Mouse (Mus musculus) CD4-positive, CD25-positive, alpha-beta regulatory T cell, adult 4 months (primary cell): ENCODE data around the gene Tmem101. TPM values are rescaled to one million over a fixed set of nuclear protein-coding genes. Genes with fewer than 3 reads are reported as not detected.
"Not testable (repeated sequence)": the region's sequence is repeated elsewhere in the genome, so short reads cannot be mapped to it uniquely, and the experiment has no call there.

Experiments
- ATAC-seq: one replicate; pipeline ENCODE4 v1.8.0; 2017
- polyA plus RNA-seq, 2 experiments: library from polyadenylated mRNA; unstranded; fragments of 100-300 nt; shearing (Covaris generic); gene quantifications; one replicate each; pipeline ENCODE4 v1.2.1; 2017

Tmem101 gene
- polyA plus RNA-seq, result 10 to 100 TPM; 10.8 to 19.6 TPM

DNA sequence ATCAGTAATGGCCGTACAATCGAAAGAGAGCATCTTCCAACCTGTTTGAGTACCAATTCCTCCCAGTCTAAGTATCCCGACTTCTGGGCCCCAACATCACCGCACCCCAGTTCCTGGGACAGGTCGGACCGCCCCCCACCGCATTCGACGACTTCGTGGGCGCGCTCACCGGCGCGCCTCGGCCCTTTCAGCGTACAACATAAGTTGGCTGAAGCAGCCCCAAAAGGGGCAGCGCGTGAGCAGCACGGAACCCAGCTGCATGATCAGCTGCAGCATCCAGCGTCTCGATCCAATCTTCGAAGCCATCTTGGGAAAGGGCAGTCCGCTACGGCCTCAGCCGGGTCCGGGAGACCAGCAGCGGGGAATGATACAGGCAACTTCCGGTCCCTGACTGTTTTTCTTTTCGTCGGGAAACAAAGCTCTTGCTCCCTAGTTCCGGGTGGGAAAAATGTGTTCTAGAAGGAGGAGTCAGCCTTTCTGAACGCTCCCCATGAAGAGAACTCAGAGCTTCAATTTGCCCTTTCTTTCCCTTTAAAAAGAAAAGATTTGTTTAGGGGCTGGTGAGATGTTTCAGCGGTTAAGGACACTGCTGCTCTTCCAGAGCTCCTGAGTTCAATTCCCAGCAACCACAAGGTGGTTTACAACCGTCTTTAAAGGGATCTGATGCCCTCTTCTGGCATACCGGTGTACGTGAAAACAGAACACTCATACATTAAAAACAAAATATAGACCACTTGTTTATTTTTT lies at the start of gene Tmem101:
TSS of gene Tmem101 (minus strand) at position 366 of the 747 bp plus-strand sequence.
- peak; percentile 61 for ATAC-seq

DNA sequence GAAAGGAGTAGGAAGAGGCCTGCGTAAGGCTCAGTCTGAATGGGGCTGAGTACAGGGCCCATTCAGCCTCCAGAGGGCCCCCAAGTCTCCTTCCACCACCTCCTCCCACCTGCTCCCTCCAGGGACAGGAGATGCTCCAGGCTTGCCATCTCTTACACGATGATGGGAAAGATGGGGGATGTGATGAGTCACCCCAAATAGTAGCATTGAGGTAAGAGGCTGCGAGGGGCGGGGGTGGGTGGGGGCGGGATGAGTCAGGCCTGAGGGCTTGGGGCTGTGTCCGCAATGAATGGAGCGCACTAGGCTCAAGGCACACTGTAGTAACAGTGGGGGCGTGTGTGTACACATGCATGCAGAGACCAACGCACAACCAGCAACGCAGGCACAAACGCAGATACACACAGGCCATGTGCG lies 45.2 kb upstream of the Tmem101 start:
- no peak for ATAC-seq

DNA sequence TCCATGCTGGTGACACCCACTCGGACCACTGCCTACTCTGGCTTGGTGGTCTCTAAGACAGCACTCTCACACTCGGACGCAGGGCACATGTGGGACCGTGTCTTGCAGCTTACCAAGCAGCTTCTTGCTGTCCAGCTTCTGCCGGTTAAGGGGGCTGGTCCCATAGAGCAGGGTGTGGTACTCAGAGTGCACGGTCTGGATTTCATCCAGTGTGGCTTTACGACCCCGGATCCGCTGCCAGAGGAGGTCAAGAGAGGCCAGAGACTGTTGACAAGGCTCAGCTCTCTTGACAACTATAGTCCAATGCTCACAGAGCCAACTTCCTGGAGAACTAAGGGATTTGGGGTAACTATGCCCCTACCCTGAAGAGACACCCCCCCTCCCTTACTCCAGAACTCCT lies 43.7 kb upstream of the Tmem101 start:
- ATAC-seq, result no peak

DNA sequence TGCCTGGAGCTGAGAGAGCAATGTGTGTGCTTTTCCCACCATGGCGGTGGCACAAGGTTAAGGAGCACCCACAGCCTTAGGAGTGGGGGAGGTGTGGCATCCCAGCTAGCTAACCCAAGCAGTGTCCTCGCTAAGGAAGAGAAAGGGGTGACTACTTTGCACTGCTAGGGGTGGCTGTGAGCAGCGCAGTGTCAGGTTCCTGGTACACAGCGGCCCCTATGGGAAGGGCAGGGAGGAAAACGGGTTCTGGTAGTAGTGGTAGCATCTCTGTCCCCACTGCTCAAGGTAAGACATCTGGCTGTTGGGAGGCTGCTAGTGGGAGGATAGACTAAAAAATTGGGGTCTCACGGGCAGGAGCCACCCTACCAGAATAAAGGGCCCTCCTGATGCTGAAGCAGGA lies 42.0 kb upstream of the Tmem101 start:
- no peak for ATAC-seq

DNA sequence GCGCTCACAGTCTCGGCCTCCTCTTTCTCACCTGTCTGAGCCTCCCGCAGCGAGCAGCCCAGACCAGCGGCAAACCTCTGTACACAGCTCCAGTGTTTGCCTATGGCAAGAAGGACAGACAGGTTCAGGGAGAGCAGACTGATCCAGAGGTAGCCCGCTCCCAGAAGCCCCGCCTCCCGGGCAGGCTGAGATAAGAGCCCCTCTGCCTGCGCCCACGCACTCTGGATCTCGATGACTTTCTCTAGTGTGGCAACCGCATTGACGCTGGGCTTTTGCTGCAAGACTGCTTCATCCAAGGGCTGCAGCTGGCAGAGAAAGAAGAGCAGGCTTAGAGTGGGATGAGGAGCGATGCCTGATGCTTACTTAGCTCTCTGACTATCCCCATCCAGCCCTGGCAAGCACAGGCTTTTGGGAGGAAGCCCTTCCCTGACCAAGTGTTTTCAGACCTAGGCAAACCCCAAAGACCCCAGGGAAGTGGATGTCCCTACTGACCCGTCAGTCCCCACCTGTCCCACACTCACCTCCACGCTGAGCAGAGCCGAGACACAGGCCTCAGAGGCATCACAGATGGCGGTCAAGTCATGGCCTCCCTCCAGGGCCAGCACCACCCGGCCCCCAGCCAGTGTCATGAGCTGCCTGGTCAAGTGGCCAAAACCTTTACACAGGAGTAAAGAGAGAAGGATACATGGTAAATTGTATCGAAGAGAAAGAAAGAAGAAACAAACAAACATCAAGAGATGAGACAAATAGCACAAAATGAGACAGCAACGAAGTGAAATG lies 40.0 kb upstream of the Tmem101 start:
- no peak for ATAC-seq

DNA sequence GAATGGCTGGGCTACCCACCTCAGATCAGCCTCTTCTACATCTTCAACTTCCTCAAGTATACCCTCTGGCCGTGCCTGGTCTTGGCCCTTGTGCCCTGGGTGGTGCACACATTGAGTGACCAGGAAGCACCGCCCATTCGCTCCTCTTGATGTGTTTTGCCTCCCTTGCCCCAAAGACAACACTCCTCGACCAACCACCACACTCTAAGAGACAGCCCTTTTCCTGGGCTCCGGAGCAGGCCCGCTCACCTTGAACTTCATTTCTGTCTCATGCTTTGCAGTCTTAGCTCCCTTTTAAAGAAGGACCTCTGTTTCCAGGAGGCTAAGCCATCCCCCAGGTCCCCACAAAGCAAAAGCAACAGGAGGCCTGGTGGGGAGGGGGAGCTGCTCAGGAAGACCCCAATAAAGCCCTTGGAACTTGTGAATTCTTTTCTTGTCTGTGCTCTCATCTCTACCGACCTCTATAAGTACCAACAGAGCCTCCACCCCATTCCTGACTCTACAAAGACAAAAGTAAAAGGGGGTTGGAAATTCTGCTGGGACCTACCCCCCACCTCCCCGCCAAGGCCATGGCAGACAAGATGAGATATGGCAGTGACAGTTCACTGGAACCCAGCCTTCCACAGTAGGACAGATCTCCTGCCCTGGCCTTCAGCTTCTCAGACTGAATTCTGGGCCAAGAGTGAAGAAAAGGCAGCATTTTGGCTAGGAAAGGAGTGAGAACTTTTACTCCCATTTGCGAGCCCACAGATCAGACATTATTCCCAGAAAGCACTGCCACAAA lies 37.6 kb upstream of the Tmem101 start:
- no peak for ATAC-seq

DNA sequence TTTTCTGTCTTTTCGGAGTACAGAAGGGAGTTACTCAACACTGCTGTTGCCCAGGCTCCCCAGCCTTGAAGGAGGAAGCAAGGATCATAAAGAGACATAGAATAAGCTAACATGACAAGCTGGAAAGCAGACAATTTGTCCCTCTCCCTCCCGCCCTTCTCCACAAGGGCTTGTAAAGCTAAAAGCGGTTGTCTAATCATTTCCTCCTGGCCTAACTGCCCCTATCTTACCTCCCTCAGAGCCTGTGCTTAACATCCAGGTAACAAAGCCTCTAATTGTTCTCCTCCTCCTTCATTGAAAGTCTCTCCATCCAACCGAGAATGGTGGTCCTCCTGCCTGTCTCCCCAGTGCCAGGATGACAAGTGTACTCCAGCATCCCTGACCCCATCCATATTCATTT lies 34.6 kb upstream of the Tmem101 start:
- no peak for ATAC-seq

DNA sequence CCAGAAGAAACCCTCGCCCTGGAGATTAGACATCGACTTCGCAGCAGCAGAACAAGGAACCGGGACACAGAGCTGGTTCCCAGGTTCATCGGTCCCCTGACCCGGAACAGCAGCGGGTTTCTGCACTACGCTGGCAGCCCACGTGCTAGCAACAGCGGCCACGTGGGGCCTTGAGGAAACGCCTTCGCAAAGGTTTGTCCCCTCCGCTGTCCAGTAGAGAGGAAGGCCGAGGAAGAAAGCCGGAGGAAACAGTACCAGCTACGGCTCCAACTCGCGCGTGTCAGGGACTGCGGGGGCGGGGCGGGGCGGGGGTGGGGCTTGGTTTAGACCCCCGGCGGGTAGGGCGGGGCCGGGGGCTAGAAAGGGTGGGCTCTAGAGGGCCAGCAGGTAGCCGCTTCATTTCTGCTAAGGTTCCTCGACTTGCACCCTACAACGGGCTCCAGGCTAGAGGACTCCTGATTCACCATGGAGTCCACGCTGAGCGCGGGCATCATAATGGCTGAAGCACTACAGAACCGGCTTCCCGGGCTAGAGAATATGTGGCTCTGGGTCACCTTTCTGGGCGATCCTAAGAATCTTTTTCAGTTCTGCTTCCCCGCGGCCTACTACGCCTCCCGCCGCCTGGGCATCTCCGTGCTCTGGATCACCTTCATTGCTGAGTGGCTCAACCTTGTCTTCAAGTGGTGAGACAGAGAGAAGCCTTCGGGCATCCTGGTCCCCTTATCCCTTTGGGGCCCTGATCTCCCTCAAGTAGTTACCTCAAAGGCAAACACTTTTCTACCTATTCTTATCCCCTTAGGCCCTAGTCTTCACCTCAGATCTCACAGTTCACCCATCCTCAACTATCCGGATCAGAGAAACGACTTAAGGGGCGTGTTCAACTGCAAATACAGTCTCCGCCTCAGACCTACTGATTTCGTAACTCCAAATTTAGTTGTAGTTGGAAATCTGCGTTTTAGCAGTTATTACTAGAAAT lies 33.5 kb upstream of the Tmem101 start, which contains the start of gene G6pc3:
TSS of gene G6pc3 (plus strand) at position 160 of the 976 bp plus-strand sequence.
- ATAC-seq, result peak; percentile 61

DNA sequence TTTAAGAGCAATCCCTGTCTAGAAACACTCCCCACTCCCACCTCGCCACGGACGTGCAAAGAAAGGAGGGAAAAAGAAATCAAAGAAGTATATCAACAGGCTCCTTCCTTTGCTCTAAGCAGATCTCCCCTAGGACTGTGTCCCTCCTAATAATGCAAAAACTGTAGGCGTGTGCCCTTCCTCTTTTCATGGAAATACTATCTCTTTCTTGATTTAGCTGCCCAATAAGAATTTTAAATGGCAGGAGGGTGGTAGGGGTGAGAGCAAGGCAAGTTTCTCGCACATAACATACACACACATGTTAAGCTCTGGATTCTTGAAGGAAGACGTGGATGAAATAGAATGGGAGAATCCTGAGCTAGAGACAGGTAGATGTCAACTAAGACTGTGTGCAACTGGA lies 32.8 kb upstream of the Tmem101 start:
- no peak for ATAC-seq

DNA sequence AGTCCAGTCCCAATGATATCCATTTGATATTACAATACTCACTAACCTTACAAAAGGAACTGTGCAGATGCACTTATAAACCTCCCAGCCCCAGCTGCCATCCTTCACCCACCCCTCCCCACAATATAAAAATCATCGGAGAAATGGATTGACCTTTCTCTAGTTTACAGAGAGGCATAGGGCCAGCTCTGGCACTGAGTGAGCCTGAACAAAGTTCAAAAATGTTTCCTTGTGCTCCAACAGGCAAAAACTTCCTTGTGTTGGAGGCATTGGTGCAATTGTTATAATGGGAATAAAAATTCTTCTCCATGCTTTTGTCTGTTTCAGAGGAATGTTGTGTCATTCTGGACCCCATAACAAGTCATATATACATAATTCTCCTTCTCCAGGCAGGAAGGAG lies 30.0 kb upstream of the Tmem101 start:
- ATAC-seq, result no peak

DNA sequence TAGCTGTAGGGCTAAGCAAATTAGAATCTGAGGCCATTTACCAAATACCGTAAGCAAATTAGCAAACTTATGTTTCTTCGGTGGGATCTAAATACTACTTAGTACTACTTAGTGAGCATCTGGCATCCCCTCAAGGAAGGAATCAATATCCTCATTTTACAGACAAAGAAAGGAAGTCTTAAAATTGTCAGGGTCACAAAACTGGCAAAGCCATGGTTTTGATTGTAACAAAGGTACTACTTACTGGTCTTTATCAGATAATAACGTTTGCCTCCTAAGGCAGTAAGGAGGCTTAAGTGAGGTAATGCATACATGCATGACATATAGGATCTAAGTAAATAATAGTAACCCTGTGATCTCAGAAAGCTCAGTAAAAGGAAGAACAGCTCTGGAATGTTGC lies 29.5 kb upstream of the Tmem101 start:
- ATAC-seq, result no peak

DNA sequence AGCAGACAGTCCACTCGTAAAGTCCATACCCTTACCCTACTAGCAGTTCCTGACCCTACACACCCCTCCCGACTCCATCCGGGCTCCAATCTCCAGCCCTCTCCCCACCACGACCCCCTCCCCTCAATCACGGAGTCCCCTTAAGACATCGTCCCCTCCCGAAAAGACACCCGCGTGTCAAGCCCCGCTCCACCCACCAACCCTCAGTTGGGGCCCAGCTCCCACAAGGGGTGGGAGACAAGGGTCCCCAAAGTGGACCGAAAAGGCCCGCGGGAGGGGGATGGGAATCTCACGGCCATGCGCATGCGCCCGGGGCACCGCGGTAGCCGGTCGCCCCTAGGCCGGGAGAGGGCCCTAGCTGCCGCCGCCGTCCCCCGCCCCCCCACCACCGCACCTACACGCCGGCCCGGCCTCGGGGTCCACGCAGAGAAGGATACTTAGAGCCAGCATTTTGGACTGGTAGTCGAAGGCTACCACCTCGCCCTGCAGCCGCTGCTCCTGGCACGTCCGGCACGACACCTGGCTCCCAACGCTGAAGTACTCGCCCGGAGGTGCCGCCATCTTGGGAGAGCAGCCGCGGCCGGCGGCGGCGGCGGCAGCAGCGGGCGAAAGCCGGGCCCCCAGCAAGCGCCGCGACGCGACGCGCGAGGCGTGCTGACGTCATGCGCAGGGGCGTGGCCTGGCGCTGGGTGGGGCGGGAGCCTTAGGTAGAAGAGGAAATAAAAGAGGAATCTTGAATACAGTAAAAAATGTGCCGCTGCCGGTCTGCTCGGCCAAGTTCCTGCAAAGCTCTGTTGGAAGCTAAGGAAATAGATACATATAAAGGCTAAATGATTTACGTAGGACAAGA lies 28.7 kb upstream of the Tmem101 start, which contains the start of gene Lsm12:
TSS of gene Lsm12 (minus strand) at position 651 of the 850 bp plus-strand sequence.
- peak; percentile 86 for ATAC-seq

DNA sequence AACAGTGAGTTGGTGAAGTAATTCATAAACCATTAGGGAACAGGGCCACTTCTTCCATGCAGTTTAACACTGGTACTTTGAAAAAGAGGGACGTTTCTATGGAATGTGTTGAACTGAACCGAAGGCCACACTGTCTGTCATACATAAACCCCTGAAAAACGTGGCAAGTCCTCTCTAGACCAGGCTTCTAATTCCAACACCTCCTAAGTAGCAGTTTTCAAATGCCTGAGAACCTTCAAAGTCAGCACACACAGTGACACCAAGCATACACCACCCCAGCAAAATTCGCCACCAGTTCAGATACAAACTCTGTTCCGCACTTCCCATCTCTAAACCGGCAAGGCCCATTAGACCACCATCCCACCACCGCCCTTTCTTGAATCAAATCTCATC lies 28.0 kb upstream of the Tmem101 start:
- ATAC-seq, result no peak

DNA sequence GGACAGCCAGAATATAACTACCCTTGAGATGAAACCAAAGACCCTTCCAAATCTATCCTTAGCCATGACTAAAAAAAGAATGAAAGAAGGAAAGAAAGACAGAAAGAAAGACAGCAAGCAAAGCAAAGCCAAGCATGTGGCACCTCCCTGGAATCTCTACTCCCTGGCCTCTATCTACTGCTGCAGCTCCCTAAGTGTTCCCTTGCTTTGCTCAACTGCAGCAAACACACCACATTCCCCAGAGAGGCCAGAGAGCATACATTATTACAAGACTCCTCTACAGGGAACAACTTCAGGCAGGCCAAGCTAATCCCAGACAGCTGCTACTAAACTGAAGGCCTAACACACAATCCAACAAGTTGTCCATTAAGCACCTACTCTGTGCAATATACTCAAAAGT lies 23.6 kb upstream of the Tmem101 start:
- ATAC-seq, result no peak

DNA sequence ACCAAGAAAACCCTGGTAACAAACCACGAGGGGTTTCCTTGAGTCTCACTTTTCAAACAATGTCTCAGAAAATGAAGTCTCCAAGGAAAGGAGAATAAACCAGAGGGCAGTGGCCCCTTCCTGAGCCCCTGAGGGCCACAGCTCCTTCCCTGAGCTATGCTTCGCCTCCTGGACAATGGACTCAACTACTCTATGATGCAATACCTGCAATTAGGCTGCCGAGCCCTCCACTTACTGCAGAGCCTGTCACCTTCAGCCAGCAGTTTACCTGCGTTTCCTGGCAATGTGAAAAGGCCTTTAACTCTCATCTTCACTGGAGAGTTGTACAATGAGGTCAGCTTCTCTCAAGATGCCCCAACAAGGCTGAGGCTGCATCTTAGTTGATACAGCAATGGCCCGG lies 12.5 kb upstream of the Tmem101 start:
- ATAC-seq, result no peak

DNA sequence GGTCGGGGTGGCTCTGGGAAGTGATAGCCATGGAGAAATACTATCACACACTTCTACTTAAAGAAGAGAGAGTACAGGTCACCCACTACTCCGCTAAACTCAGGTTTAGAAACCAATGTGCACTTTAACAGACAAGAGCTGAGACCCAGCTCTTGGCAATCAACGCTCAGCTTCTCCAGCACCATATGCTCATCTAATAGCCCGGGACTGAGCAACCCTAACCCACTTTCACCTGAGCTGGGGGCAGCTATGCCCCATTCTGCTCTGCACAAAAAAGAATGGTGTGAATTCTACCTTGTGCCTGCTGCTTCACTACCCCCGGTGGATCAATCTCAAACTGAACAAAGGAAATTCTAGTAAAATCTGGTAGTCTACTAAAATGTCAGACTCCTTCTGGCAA lies 11.3 kb upstream of the Tmem101 start:
- ATAC-seq, result no peak

DNA sequence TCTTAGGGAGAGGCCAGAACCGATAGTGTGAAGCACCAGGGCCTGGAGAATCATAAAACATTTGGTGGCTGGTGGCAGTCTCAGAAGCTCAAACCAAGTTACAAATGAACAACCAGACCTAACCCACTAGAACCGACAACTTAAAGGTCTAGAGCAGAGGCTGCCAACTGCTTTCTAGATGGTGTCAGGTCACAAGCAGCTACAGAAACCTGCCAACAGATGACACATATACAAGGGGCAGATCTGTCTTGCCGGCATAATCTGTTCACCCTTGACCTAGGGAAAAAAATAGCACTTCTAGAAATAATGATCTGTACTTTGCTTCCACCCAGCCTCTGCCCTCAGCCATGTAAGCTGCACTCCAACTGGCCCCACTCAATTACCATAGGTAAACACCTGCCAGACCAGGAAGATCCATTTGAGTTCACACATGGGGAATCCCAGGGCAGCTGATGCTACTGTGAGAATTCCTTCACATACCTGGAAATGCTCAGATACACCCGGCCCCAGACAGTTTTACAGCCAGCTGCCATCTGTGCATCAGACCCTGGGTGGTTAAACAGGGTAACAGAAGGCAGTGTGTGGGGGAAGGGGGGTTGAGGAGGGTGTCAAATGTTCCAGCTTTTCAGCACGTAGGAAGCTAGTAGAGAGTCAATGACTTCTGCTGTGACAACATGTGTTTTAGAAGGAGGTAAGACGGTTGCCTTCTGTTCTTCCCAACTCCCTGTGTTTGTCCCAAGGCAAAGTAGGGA lies 9.9 kb upstream of the Tmem101 start:
- no peak for ATAC-seq

DNA sequence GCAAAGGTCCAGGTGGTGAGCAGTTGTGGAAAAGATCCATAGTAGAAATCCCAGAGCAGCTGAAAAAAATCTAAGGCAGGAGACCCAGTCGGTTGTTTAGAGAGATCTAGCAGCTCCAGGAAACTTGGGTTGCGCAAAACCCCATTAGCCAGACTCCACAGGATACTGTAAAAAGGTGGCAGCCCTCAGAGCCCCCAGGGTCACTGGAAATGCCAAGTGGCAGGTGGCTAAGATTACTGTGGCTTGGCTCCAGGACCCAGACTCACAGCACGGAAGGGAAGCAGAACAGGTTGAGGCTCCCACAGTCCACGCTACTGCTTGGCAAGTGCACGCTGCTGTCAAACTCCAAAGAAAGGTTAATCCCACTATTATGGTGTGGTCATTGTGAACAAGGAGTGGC lies 3.6 kb upstream of the Tmem101 start:
- ATAC-seq, result no peak

DNA sequence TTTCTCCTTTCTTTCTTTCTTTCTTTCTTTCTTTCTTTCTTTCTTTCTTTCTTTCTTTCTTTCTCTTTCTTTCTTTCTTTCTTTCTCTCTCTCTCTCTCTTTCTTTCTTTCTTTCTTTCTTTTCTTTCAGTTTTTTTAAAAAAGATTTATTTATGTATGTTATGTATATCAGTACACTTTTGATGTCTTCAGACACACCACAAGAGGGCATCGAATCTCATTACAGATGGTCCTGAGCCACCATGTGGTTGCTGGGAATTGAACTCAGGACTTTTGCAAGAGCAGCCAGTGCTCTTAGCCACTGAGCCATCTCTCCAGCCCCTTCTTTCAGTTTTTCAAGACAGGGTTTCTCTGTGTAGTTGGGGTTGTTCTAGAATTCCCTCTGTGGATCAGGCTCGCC lies 1.8 kb upstream of the Tmem101 start:
- ATAC-seq, result not testable (repeated sequence)

DNA sequence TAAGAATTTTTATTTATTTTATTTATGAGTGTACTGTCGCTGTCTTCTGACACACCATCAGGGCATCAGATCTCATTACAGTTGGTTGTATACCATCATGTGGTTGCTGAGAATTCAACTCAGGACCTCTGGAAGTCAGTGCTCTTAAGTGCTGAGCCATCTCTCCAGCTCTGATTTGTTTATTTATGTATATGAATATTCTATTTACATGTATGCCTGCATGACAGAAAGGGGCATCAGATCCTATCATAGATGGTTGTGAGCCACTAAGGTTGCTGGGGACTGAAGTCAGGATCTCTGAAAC lies 534 bp upstream of the Tmem101 start:
- no peak for ATAC-seq
